Mouse (Mus musculus) ES-E14 (cell line): Measurements from ENCODE around the gene Amh. TPM values are rescaled to one million over a fixed set of nuclear protein-coding genes. Genes with fewer than 3 reads are reported as not detected.

ENCODE experiments used
- DNase-seq: peaks from one replicate; pipeline ENCODE4 v3.0.0-alpha.2; 2013; ENCODE audit warnings: low read depth, low spot score
- H3K27ac ChIP-seq: 2 replicates; pipeline ENCODE4 v1.5.1; 2012; ENCODE audit warnings: low read depth, mild to moderate bottlenecking, low read length, moderate library complexity, mixed read lengths; ENCODE audit not compliant: poor library complexity, insufficient read depth, severe bottlenecking
- H3K36me3 ChIP-seq: 2 replicates; pipeline ENCODE4 v1.6.1; 2012; ENCODE audit warnings: mild to moderate bottlenecking, low read length, moderate library complexity, mixed read lengths; ENCODE audit not compliant: control insufficient read depth, poor library complexity, insufficient read depth, severe bottlenecking
- H3K4me1 ChIP-seq, 2 experiments: fragments of 150-350 bp in 1 of 2; sonication (generic) in 1 of 2; 2 replicates each; pipeline ENCODE4 v1.6.1; 2012; ENCODE audit warnings: low read length in 2 of 2, mild to moderate bottlenecking in 1 of 2, mixed read lengths in 1 of 2; ENCODE audit not compliant: control insufficient read depth in 2 of 2, insufficient read depth in 2 of 2, poor library complexity in 1 of 2
- H3K4me3 ChIP-seq, 2 experiments: fragments of 150-350 bp in 1 of 2; sonication (generic) in 1 of 2; 2 replicates each; pipeline ENCODE4 v1.5.1; 2012; ENCODE audit warnings: low read length in 2 of 2, low read depth in 1 of 2, mild to moderate bottlenecking in 1 of 2, mixed read lengths in 1 of 2; ENCODE audit not compliant: insufficient read depth in 1 of 2, poor library complexity in 1 of 2, severe bottlenecking in 1 of 2
- H3K9ac ChIP-seq: 2 replicates; pipeline ENCODE4 v1.6.1; 2012; ENCODE audit warnings: low read depth, mild to moderate bottlenecking, low read length, mixed read lengths; ENCODE audit not compliant: poor library complexity, insufficient read depth, severe bottlenecking
- H3K9me3 ChIP-seq: fragments of 150-350 bp; sonication (generic); 2 replicates; pipeline ENCODE4 v1.6.1; 2012; ENCODE audit warnings: low read depth, mild to moderate bottlenecking, low read length; ENCODE audit not compliant: control insufficient read depth, insufficient read depth
- CHD2 ChIP-seq: IDR thresholded peaks from 2 replicates; pipeline ENCODE4 v1.6.1; 2014; ENCODE audit warnings: mild to moderate bottlenecking, low read depth, low read length, inconsistent platforms
- HCFC1 ChIP-seq: IDR thresholded peaks from 2 replicates; pipeline ENCODE4 v1.6.1; 2012; ENCODE audit warnings: low read length, inconsistent platforms, borderline replicate concordance; ENCODE audit not compliant: insufficient read depth
- MAFK ChIP-seq: IDR thresholded peaks from 2 replicates; pipeline ENCODE4 v1.6.1; 2014; ENCODE audit warnings: mild to moderate bottlenecking, low read depth, low read length, inconsistent platforms; ENCODE audit not compliant: insufficient read depth
- ZC3H11A ChIP-seq: IDR thresholded peaks from 2 replicates; pipeline ENCODE4 v1.6.1; 2012; ENCODE audit warnings: low read depth, mild to moderate bottlenecking, inconsistent platforms, low read length, borderline replicate concordance
- ZNF384 ChIP-seq: IDR thresholded peaks from 2 replicates; pipeline ENCODE4 v1.6.1; 2012; ENCODE audit warnings: low read depth, low read length, inconsistent platforms
- in situ Hi-C, 2 experiments: fragments of 600-800 bp; cut with MboI; formaldehyde crosslinking; loops; one replicate each; pipeline ENCODE4 v1.15.1; 2025; ENCODE audit warnings: low sequenced_read_pairs in 2 of 2, inconsistent platforms in 1 of 2; ENCODE audit not compliant: unreplicated experiment in 2 of 2
- total RNA-seq: library from RNA; depleted of rRNA; stranded (reverse); fragments of 300-350 nt; gene quantifications from 2 replicates; pipeline ENCODE4 v1.2.3, GENCODE M21; 2012

The Amh gene
- total RNA-seq, 1 experiment, result 1.0 TPM

DNA sequence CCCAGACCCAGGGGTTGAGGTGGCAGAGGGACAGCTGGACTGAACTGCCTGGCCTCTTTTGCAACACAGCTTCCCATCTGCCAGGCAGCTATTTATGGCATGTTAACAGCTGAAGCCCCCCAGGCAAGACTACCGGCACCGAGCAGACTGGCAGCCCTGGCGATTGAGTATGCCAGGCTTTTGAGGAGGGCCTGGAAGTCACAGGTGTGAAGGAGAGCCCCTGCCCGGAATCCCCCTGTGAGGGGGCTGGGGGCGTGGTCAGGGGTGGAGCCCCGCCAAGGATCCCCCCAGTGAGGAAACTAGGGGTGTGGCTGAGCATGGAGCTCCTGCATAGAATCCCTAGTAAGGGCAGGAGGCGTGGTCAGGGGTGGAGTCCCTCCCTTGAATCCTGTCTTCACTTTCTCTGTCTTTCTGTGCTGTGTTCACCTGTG, 31.9 kb downstream of the Amh start:
- in situ Hi-C loops, result no loop called here
- no peak overlapping the region for H3K27ac ChIP-seq
- no peaks in the 10 kb centered on the region for H3K9me3 ChIP-seq
- H3K36me3 ChIP-seq, result no peaks in the 10 kb centered on the region
- H3K4me3 ChIP-seq, result no peak overlapping the region
- no peak for DNase-seq
- H3K4me1 ChIP-seq, result peaks cover 0 to 14% of the 10 kb centered on the region in 2 experiments; a peak in 1 of 4 replicates
- H3K9ac ChIP-seq, result no peak overlapping the region
- no peak for TF ChIP-seq ZNF384
- TF ChIP-seq CHD2, result no peak
- TF ChIP-seq HCFC1, result no peak
- no peak for TF ChIP-seq ZC3H11A

DNA sequence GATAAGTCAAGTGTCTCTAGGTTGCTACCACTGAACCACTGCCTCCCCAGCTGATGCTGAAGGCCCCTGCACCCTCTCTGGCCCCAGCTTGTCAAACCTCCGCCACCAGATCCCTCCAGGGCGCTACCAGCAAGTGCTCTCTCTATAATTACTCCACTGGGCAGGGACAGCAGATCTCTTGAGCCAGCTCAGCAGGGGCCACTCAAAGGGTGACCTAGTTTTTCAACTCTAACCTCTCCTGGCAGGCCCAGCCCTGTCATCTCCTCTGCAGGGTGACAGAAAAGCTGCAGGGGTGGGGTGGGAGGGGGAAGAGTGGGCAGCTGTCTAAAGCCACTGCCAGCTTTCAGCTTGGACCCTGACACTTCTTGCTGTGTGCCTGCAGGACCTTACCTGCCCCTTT, 32.8 kb downstream of the Amh start:
- TF ChIP-seq ZNF384 (no peak), ZC3H11A (no peak), HCFC1 (no peak), CHD2 (no peak), MAFK (no peak)
- in situ Hi-C loops, result no loop called here
- H3K27ac ChIP-seq, result no peak overlapping the region
- H3K36me3 ChIP-seq, result no peaks in the 10 kb centered on the region
- no peak overlapping the region for H3K9ac ChIP-seq
- peaks cover 0 to 14% of the 10 kb centered on the region in 2 experiments; a peak in 1 of 4 replicates for H3K4me1 ChIP-seq
- DNase-seq, result no peak
- no peaks in the 10 kb centered on the region for H3K9me3 ChIP-seq
- H3K4me3 ChIP-seq, result no peak overlapping the region

DNA sequence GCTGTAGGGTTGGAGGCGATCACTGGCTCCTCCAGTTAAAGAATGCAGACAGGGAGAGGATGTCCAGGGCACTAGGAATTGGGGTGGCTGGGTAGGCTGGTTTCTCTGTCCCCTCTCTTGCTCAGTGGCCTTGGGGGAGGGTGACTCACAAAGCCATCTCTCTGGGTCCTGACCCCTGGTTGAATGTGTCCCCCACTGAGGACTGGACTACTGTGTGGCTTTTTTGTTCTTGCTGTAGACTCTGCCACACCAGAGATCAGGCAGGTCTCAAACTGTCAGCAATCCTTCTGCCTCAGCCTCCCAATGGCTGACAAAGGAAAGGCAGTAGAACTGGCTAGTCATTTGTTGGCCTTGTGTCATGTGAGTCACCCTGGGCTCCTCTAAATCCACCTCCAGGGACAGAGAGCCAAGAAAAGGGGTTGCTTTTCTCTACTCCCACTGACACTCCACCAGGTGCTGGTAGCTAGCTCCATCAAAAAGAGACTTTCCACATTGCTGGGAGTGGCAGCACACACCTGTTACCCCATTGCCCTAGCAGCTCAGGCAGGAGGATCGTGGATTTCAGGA, 33.4 kb downstream of the Amh start:
- no peaks in the 10 kb centered on the region for H3K9me3 ChIP-seq

DNA sequence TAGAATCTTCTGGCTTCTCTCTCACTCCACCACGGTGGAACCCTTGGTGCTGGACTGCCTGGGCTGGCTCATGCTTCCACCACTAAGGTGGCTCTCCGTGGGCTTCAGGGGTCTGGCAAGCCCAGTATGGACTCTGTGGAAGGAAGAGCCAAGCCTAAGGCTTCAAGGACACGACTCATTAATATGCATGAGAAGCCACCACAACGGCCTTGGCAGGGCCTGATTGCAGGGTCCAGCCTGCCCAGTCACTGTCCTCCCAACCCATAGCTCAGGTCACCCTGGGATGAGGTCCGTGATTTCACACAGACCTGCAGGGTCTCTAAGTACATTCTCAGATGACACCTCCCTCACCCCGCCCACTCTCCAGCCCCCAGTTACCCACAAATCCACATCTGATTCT, 34.8 kb downstream of the Amh start:
- Histone ChIP-seq H3K4me1 (peaks cover 0 to 10% of the 10 kb centered on the region in 2 experiments; a peak in 1 of 4 replicates), H3K27ac (no peak overlapping the region), H3K4me3 (no peak overlapping the region), H3K9ac (no peak overlapping the region), H3K9me3 (no peaks in the 10 kb centered on the region), H3K36me3 (no peaks in the 10 kb centered on the region)
- no peak for DNase-seq
- TF ChIP-seq ZNF384, result no peak
- no peak for TF ChIP-seq ZC3H11A
- no peak for TF ChIP-seq MAFK
- no peak for TF ChIP-seq HCFC1
- TF ChIP-seq CHD2, result no peak
- in situ Hi-C loops, result no loop called here

More for the DNA sequence above, 33.4 kb downstream of the Amh start:
- Histone ChIP-seq H3K27ac (no peak overlapping the region), H3K36me3 (no peaks in the 10 kb centered on the region), H3K9ac (no peak overlapping the region), H3K4me3 (no peak overlapping the region), H3K4me1 (peaks cover 0 to 14% of the 10 kb centered on the region in 2 experiments; a peak in 1 of 4 replicates)
- in situ Hi-C loops, result no loop called here
- TF ChIP-seq MAFK (no peak), HCFC1 (no peak), CHD2 (no peak), ZNF384 (no peak), ZC3H11A (no peak)
- DNase-seq, result no peak
